Mouse (Mus musculus): ENCODE results near the gene Magea2.
"Not testable (repeated sequence)": the region's sequence is repeated elsewhere in the genome, so short reads cannot be mapped to it uniquely, and the experiment has no call there.

Gene Magea2

GRCm38 (mm10) chrX:155093566-155093965 is at the start of gene Magea2:
Gene Magea2 (minus strand): TSS chrX:155093666.
- not testable (repeated sequence) for DNase-seq (ENCODE audit: low read depth, low spot score)

GRCm38 (mm10) chrX:155128312-155128711 is 34.8 kb upstream of the Magea2 start, which contains the start of gene Cldn34b2:
Gene Cldn34b2 (minus strand): TSS chrX:155128412.
- not testable (repeated sequence) for DNase-seq (ENCODE audit: low read depth, low spot score)

GRCm38 (mm10) chrX:155098024-155098423 is 4.6 kb upstream of the Magea2 start:
- DNase-seq (ENCODE audit: low read depth, low spot score) = no peak

GRCm38 (mm10) chrX:155089693-155090092 is 3.8 kb downstream of the Magea2 start, which contains the start of gene Magea1:
Gene Magea1 (minus strand): TSS chrX:155089793.
- not testable (repeated sequence) for DNase-seq (ENCODE audit: low read depth, low spot score)

GRCm38 (mm10) chrX:155063045-155063444 is 30.4 kb downstream of the Magea2 start, which contains the start of gene Magea5:
Gene Magea5 (minus strand): TSS chrX:155063145.
- DNase-seq (ENCODE audit: low read depth, low spot score) = not testable (repeated sequence)

GRCm38 (mm10) chrX:154995750-154996149 is 97.7 kb downstream of the Magea2 start, which contains the start of gene Magea8:
Gene Magea8 (minus strand): TSS chrX:154995850.
- not testable (repeated sequence) for DNase-seq (ENCODE audit: low read depth, low spot score)

Measured in embryo, embryonic 11.5 days (tissue).